Mouse (Mus musculus): ENCODE results near the gene Sec16a. TPM values are rescaled to one million over a fixed set of nuclear protein-coding genes. Genes with fewer than 3 reads are reported as not detected.

The Sec16a gene
- polyA plus RNA-seq, 1 experiment = 28.0 TPM

DNA sequence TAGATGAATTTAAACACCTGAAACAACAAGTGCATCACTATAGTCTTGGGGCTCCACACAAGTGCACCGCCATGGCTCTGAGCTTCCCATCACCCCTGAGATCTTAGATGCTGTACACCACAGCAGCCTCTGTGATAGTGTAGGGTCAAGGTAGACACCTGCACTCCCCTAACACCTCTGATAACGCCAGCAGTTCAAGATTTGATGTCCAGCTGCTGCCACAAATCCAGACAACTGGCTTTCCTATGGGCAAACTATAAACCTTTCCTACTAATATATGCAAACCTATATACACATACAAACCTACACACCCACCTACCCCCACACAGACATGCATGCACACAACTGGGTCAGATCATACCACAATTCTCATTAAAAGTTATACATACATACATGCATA, 20.5 kb downstream of the Sec16a start:
- no peak for TF ChIP-seq GATA1 (IDR thresholded peaks at IDR 0.05; ENCODE audit: low read length)

DNA sequence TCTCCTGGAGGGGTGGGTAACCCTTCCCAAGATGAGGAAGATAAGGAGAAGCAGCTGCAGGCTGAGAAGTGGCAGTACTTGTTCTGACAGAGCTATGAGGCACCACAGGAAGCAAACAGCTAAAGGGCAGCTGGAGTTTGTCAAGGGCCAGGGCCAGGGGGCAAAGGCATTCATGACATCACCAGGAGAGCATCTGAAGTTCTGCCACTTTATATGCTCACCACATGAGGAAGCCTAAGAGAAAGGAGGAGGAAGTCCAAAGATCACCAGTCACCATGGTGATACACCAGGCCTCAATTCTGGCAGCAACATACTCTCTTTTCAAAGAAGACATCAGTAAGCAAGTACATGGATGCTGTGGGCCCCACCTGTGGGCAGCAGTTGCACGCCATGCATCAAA, 21.9 kb downstream of the Sec16a start:
- TF ChIP-seq GATA1 (IDR thresholded peaks at IDR 0.05; ENCODE audit: low read length) = no peak

DNA sequence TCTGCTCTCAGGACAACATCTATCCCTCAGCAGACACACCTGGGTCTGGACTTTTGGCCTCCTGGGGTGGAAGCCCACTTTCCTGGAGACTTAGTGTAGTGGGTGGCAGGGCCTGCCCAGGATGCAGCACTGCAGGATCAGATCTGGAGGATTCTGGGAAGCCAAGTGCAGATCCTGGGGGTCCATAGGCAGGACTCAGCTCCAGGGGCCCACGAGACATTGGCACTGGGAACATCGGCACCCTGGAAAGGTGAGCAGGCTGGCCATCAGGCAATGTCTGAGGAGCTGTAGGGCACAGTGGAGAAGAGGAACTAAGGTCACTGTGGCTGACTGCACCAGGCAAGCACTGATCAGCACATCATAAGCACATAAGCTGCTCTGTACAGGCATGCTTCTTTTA, 23.0 kb downstream of the Sec16a start:
- TF ChIP-seq GATA1 (IDR thresholded peaks at IDR 0.05; ENCODE audit: low read length) = no peak

DNA sequence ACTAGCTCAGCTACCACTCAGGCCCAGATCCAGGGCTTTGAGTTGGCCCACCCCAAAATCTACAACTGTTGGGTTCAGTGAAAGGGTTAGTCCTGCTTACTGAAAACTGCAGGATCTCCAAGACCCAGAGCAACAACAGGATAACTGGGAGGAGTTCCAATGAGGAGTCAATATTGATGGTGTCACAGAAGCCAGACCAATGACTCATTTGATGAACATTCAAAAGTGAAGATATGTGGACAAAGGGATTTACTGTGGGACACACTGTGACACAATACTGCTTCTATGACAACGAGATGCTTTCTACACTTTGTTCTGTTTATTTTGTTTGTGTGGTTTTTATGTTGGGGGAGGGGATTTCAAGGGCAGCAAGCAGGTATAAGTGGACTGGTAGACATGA, 26.9 kb downstream of the Sec16a start:
- no peak for TF ChIP-seq GATA1 (IDR thresholded peaks at IDR 0.05; ENCODE audit: low read length)

DNA sequence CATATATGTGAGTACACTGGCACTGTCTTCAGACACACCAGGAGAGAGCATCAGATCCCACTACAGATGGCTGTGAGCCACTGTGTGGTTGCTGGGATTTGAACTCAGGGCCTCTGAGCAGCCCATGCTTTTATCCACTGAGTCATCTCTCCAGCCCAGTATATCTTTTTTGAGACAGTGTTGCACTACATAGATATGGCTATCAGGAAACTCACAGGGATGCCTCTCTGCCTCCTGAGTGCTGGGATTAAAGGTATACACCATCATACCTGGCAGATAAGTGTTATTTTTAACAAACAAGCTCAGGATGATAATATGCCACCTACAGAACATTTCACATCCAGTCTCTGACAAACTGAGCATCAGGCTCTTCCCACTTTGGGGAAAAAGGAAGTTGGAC, 27.9 kb downstream of the Sec16a start:
- no peak for TF ChIP-seq GATA1 (IDR thresholded peaks at IDR 0.05; ENCODE audit: low read length)

DNA sequence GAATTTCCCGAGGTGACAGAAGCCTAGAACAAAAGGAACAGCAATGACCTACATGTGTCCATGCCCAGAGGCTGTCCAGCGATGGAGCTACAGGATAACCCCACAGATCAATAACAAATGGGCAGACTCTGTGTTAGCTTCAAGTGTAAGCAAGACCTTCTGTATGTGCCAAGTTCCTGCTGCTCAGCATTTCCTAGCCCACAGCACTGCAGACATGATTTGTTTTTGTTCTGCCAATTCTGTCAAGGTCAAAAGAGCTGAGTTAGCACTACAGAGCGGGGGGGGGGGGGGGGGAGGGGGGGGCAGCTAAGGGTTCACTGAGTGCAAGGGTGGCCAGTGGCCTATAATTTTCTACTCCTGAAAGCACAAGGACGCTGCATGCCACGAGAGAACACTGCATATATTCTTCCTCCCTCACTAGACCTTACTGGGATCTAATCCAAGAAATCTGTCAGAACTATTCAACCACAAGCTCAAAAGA, 34.0 kb downstream of the Sec16a start:
- TF ChIP-seq GATA1 (IDR thresholded peaks at IDR 0.05; ENCODE audit: low read length) = no peak

DNA sequence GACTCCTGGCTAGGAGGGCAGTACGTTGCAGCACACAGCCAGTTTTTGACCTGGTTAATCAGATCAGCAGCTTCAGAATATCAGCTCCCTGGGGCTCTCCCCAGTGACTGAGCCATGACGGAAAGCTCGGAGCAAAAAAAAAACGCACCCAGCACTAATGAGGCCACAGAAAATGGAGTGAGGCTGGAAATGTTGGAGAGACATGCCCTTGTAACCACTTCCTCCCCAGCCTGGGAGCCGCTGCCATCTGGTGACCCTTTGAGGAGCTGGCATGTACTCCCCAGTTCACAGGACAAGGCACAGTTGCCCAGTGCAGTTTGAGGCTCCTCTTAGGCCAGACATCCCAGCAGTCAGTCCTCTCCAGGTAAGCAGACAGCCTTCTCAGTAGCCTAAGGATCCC, 34.9 kb downstream of the Sec16a start:
- TF ChIP-seq GATA1 (IDR thresholded peaks at IDR 0.05; ENCODE audit: low read length) = no peak

DNA sequence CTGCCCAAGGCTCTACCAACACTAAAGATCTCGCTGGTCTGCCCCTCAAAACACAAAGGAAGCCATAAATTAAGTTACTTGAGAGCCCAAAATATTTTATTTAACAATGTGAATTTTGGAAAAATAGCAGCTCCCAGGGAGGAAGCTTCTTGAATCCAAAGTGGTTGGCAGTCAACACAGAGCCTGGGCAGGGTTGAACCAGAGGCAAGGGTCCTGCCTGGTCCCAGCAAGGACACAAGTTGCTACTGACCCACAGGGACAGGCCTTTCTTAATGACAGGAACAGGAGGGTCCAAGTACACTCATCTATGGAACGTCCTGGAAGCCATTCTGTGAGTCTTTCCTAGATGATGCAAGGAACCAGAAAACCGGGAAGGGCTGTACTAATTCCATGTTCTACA, 35.7 kb downstream of the Sec16a start:
- no peak for TF ChIP-seq GATA1 (IDR thresholded peaks at IDR 0.05; ENCODE audit: low read length)

DNA sequence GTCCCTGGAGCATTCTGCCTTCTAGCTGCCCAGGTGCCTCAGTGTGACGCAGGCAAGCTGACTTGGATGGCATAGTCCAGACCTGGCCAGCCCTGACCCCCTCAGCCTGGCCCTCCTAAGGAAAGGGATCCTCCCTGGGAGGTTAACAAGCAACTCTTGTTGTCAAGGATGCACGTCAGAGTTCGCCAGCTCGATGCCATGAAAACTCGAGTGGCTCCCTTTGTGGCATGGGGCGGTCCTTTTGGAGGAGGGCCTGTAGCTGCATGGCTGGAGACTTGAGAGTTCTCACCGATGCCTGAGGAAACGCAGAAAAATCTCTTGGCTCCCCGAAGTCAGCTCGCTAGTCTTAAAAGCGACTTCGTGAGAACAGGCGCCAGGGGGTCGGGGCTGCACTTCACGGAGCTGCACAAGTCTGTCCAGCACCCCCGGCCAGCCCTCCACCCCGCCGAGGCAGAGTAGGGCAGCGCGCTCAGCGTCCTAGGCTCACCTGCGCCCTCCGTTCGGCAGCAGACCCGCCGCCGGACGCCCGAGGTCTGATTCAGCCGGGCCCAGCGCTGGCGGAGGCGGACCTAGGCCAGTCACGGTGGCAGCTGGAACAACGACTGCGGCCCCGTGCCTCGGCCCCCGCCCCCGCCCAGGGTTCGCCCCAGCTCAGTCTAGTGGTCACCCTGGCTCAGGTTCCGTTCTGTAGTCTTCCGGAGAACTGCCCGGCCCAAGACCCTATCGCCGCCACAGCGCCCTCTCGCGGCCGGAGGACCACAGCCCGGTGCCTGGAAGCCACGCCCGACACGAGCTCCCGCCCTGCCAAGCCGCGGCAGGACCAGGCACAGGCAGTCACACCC, 36.3 kb downstream of the Sec16a start, which contains the start of gene Inpp5e:
Inpp5e (minus strand) TSS at position 689 of the 842 bp plus-strand sequence.
- TF ChIP-seq GATA1 (IDR thresholded peaks at IDR 0.05; ENCODE audit: low read length) = no peak

DNA sequence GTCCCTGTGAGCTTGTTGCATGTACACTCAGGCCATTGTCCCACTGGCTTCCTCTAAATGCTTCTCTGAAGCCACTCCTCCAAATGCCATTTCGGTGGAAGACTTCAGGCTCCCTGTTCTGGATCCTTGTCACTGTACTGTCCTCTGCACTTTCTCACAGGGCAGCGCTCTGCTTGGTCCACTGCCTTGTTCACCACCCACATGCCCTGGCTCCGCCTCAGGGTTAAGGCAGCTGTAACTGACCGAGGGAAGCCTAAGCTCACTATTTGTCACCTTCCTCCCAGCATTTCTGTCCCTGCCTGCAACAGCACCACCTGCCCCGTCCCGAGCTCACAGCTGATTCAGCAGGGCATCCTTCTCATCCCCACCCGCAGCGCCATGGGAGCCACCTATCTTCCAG, 41.7 kb downstream of the Sec16a start:
- no peak for TF ChIP-seq GATA1 (IDR thresholded peaks at IDR 0.05; ENCODE audit: low read length)

DNA sequence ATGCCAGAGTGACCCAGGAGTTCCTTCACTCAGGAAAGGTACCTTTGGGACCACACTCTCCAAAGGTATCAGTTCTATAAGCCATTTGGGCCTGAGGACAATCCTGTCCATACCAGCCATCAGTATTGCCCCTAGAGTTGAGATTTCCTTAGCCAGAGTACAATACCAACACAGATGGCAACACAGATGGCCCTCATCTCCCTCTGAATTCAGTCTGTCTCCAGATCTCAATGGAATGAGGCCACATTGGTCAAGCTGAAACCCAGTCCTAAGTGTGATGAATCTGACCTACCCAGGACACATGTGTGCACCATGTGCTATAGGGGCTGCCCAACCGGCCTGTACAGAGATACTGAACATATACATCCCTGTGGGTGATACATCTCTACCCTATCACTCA, 42.8 kb downstream of the Sec16a start:
- no peak for TF ChIP-seq GATA1 (IDR thresholded peaks at IDR 0.05; ENCODE audit: low read length)

DNA sequence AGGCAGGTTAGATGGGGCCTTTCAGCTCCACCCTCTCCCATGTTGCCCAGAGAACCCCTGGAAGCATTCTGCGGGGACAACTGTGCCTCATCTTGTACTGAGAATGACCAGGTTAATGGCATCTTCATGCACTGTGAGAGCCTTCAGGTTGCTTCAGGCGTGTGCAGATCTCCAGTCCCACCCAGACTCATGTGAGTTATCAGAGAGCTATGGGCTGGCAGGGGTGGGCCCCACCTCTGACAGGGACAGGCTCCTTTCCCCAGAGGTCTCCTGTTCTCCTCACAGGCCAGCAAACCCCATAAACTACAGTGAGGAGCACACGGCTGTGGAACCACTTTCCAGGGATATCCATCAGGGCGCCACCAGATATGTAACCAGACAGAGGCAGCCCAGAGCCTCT, 44.0 kb downstream of the Sec16a start:
- TF ChIP-seq GATA1 (IDR thresholded peaks at IDR 0.05; ENCODE audit: low read length) = no peak

DNA sequence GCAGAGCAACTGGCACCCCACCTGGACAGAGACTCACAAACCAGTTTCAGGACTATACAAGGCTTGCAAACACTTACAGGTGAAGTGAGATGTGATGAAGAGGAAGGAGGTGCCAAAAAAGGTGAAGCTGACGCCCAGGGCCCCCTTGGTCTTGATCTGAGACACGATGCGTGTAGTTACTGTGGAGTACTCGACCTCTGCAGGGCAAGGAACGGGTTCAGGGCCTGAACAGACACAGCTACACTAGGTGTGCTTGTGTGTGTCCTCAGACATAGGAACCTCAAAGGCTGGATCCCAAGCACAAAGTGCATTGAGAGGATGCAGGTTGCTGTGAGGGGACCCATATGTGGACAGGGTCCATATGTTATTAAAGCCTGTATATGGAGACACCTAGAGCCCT, 44.7 kb downstream of the Sec16a start:
- no peak for TF ChIP-seq GATA1 (IDR thresholded peaks at IDR 0.05; ENCODE audit: low read length)

DNA sequence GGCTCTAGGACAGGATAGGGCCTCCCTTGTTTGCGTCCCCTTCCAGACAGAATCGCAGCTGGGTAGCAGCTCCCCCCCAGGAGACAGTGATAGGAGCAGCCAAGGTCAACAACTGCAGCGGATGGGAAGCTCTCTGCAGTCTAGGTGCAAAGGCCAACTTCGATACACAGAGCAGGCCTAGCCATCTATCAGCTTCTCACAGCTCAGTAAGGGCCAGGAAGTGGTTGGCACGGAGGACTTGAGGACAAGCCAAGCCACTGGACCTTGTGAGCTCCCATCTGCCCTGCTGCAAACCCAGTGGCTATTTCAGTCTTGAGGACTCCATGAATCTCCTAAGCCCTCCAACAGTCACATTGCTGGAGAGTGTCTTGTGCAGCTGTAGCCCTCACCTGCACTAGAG, 45.4 kb downstream of the Sec16a start:
- TF ChIP-seq GATA1 (IDR thresholded peaks at IDR 0.05; ENCODE audit: low read length) = no peak

DNA sequence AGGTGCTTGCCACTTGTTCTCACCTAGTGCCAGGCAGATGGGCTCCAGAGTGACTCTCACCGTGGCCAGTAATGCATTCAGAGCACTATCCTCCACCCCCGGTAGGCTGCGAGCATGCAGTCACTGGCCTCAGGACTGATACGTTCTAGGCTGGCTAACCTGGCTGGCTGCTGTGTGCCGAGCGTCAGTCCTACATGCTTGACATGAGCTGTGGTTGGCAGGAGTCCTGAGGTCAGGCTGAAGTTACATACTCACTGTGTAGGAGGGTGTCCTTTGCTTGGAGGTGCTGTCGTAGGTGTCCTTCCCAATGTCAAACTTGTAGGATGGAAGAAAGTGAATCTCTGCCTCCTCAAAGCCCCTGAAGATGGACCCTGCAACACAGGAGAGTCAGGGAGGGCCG, 46.0 kb downstream of the Sec16a start:
- TF ChIP-seq GATA1 (IDR thresholded peaks at IDR 0.05; ENCODE audit: low read length) = no peak

DNA sequence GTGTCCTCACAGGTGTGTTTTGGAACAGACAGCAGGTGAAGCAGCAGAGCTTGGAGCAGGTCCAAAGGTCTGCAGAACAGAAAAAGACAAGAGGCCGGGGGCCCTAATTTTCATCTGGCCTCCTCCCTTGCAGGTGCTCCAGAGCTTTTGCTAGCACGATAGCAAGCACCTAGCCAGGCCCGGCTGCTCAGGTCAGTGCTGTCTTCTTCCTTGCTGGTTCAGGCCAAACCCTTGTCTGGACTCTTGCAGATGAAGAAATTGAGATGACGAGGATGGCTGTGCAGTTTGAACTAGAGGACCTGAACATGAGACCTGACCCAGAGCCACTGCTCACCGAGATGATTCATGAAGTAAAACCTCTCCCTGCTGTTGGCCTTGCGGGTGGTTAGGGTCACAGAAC, 53.4 kb downstream of the Sec16a start:
- no peak for TF ChIP-seq GATA1 (IDR thresholded peaks at IDR 0.05; ENCODE audit: low read length)

DNA sequence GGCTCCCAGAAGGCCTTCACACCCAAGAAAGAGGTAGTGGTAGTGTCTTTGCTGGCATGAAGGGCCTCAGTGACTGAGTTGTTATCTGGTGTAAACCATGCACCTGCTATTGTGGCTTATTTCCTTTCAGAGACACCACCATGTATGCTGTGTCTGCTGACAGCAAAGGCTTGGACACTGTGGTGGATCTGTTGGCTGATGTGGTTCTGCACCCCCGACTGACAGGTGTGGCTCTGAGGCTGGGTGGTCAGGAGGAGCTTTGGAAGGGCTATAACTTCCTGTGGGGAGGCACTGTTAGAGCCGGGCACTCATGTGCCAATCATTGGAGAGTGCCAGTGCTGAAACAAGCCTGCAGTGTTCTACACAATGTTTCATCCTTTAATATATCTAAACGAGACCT, 54.1 kb downstream of the Sec16a start:
- TF ChIP-seq GATA1 (IDR thresholded peaks at IDR 0.05; ENCODE audit: low read length) = no peak

All from G1E-ER4 (cell line).